Comparison of ENCODE assay signal across 29 mouse cellular contexts in genomic region chr11:7404666-7405065, GRCm38 (mm10).
DNase-seq lines count a peak whose midpoint lies in the region; ATAC-seq and TF ChIP-seq lines count a peak whose summit lies in the region.
"Had no signal": no experiment of that assay in that cellular context is flagged by ENCODE, and none has a peak within 500 bp of the region (broad histone marks: within the 10 kb centered on the region; RNA-seq: fewer than 3 reads in every experiment).

No protein-coding gene starts in this region.

- peak; percentile 47 for ATAC-seq in Patski
- no peak for ATAC-seq in intestine, postnatal 0 days
- ATAC-seq: forebrain, embryonic 15.5 days; hindbrain, postnatal 0 days; intestine, embryonic 15.5 days; midbrain, embryonic 13.5 days had no signal

- TF ChIP-seq CTCF in Patski (IDR thresholded peaks at IDR 0.05): no peak
- TF ChIP-seq CTCF in intestine, postnatal 0 days (IDR thresholded peaks at IDR 0.05; ENCODE audit: low read depth): no peak

- 78% methylated on average over 4 of the region's 4 CpGs for WGBS in intestine, postnatal 0 days

- H3K4me2 ChIP-seq in intestine, postnatal 0 days (replicated peaks; ENCODE audit: low read depth): no peak overlapping the region
- H3K4me2 ChIP-seq: forebrain, embryonic 15.5 days; heart, embryonic 15.5 days; hindbrain, embryonic 12.5 days; intestine, embryonic 15.5 days; midbrain, embryonic 13.5 days; neural tube, embryonic 15.5 days had no signal

- CTCF ChIA-PET in Patski (lab: Charles Lee): no interaction called here

- no peaks in the 10 kb centered on the region for H3K36me3 ChIP-seq in intestine, postnatal 0 days (ENCODE audit: control insufficient read depth, insufficient read depth)
- H3K36me3 ChIP-seq: forebrain, embryonic 10.5 days; forebrain, embryonic 15.5 days; heart, embryonic 10.5 days; heart, embryonic 15.5 days; hindbrain, embryonic 12.5 days; intestine, embryonic 15.5 days; midbrain, embryonic 13.5 days; neural tube, embryonic 15.5 days had no signal

- POLR2A ChIA-PET in Patski (lab: Charles Lee): no interaction called here

- H3K9ac ChIP-seq in intestine, postnatal 0 days (ENCODE audit: low read depth, low read length): no peak overlapping the region
- H3K9ac ChIP-seq: forebrain, embryonic 15.5 days; heart, embryonic 15.5 days; hindbrain, embryonic 12.5 days; intestine, embryonic 15.5 days; liver, embryonic 14.5 days; midbrain, embryonic 13.5 days; neural tube, embryonic 15.5 days had no signal

- H3K4me1 ChIP-seq in intestine, postnatal 0 days (replicated peaks; ENCODE audit: control insufficient read depth, insufficient read depth, low read length): no peaks in the 10 kb centered on the region
- H3K4me1 ChIP-seq: forebrain, embryonic 10.5 days; forebrain, embryonic 15.5 days; heart, embryonic 10.5 days; heart, embryonic 15.5 days; hindbrain, embryonic 12.5 days; intestine, embryonic 15.5 days; midbrain, embryonic 13.5 days; neural tube, embryonic 15.5 days had no signal

- H3K27ac ChIP-seq in intestine, postnatal 0 days (ENCODE audit: low read depth, low read length): no peak overlapping the region
- H3K27ac ChIP-seq: forebrain, embryonic 10.5 days; forebrain, embryonic 15.5 days; heart, embryonic 10.5 days; heart, embryonic 15.5 days; hindbrain, embryonic 12.5 days; hindbrain, postnatal 0 days; intestine, embryonic 15.5 days; liver, embryonic 14.5 days; macrophage; midbrain, embryonic 13.5 days; neural tube, embryonic 15.5 days; stomach, postnatal 0 days had no signal

- H3K4me3 ChIP-seq in intestine, postnatal 0 days (ENCODE audit: low read depth, low read length): no peak overlapping the region
- H3K4me3 ChIP-seq: forebrain, embryonic 10.5 days; forebrain, embryonic 15.5 days; heart, embryonic 10.5 days; heart, embryonic 15.5 days; hindbrain, embryonic 12.5 days; intestine, embryonic 15.5 days; midbrain, embryonic 13.5 days; neural tube, embryonic 15.5 days had no signal

- in situ Hi-C loops in Patski (cut with MboI; ENCODE audit: low pct_unique_long_range_greater_than_20kb): no loop called here

- no peaks in the 10 kb centered on the region for H3K9me3 ChIP-seq in intestine, postnatal 0 days (ENCODE audit: control insufficient read depth)
- H3K9me3 ChIP-seq: forebrain, embryonic 10.5 days; forebrain, embryonic 15.5 days; heart, embryonic 10.5 days; heart, embryonic 15.5 days; hindbrain, embryonic 12.5 days; intestine, embryonic 15.5 days; midbrain, embryonic 13.5 days; neural tube, embryonic 15.5 days had no signal

- no peaks in the 10 kb centered on the region for H3K27me3 ChIP-seq in Patski
- no peaks in the 10 kb centered on the region for H3K27me3 ChIP-seq in intestine, postnatal 0 days (replicated peaks; ENCODE audit: control insufficient read depth, insufficient read depth, low read length)
- H3K27me3 ChIP-seq: forebrain, embryonic 15.5 days; heart, embryonic 15.5 days; hindbrain, embryonic 12.5 days; intestine, embryonic 15.5 days; midbrain, embryonic 13.5 days; neural tube, embryonic 15.5 days had no signal

- peak; percentile 49 to 66 for DNase-seq in cerebellum, postnatal 14 days
- no peak for DNase-seq in cerebellum, adult 8-10 months
- peak; percentile 3 for DNase-seq in kidney, adult 11 months
- DNase-seq in kidney, adult 18-20 months: no peak
- no peak for DNase-seq in Patski (ENCODE audit: low read depth, low spot score)
- DNase-seq in fat pad, adult 2 months (ENCODE audit: extremely low read depth, low read depth, low spot score): peak; percentile 5
- DNase-seq in left cerebral cortex, adult 11 months (ENCODE audit: low spot score): no peak
- DNase-seq: adrenal gland, postnatal 36 days; cerebellum, adult 18-20 months; layer of hippocampus, postnatal 36 days; liver; lung, adult 2 months; lung, postnatal 10 days; right cerebral cortex, postnatal 4 days; thymus, adult 18-20 months; thymus, postnatal 25 days had no signal

Comparison
In these comparisons a context has a peak if more than half of its experiments do, and no peak if none do; other contexts are left out.
1. DNase-seq: peak in cerebellum, postnatal 14 days (2 of 2), kidney, adult 11 months (single experiment) and fat pad, adult 2 months (single experiment); none in cerebellum, adult 8-10 months (single experiment), kidney, adult 18-20 months (single experiment), Patski (single experiment) and left cerebral cortex, adult 11 months (single experiment).